Mouse (Mus musculus) embryo, embryonic 11.5 days (tissue): ENCODE measurements around the gene Pdk2.

ENCODE experiments used
- DNase-seq: peaks from one replicate; pipeline ENCODE4 v3.0.0-alpha.2; 2012; ENCODE audit warnings: low read depth, low spot score

Gene Pdk2

GRCm38 (mm10) chr11:95041139-95041609 is at the start of gene Pdk2:
Gene Pdk2, minus strand, starts transcription at chr11:95041354.
- peak; percentile 92 for DNase-seq

GRCm38 (mm10) chr11:95088857-95089779 is 48.0 kb upstream of the Pdk2 start:
- no peak for DNase-seq

- DNase-seq: no peak
These were observed 47.1 kb upstream of the Pdk2 start for GRCm38 (mm10) chr11:95088286-95088685.

GRCm38 (mm10) chr11:95087301-95088228 is 46.4 kb upstream of the Pdk2 start:
- no peak for DNase-seq

GRCm38 (mm10) chr11:95086229-95086628 is 45.1 kb upstream of the Pdk2 start:
- no peak for DNase-seq

- no peak for DNase-seq
These were observed 44.6 kb upstream of the Pdk2 start for GRCm38 (mm10) chr11:95085710-95086109.

- DNase-seq: no peak
These were observed 43.7 kb upstream of the Pdk2 start for GRCm38 (mm10) chr11:95084811-95085382.

GRCm38 (mm10) chr11:95084175-95084574 is 43.0 kb upstream of the Pdk2 start:
- DNase-seq: no peak

GRCm38 (mm10) chr11:95082896-95083295 is 41.7 kb upstream of the Pdk2 start:
- no peak for DNase-seq

- DNase-seq: no peak
These were observed 39.6 kb upstream of the Pdk2 start for GRCm38 (mm10) chr11:95080783-95081182.

- DNase-seq: no peak
These were observed 38.2 kb upstream of the Pdk2 start for GRCm38 (mm10) chr11:95079256-95079875.

- DNase-seq: no peak
These were observed 36.8 kb upstream of the Pdk2 start for GRCm38 (mm10) chr11:95077956-95078355.

GRCm38 (mm10) chr11:95076536-95077111 is 35.5 kb upstream of the Pdk2 start, which contains the start of gene Itga3:
Gene Itga3, minus strand, starts transcription at chr11:95076801.
- no peak for DNase-seq

GRCm38 (mm10) chr11:95076041-95076535 is 34.9 kb upstream of the Pdk2 start:
- no peak for DNase-seq

GRCm38 (mm10) chr11:95075197-95076040 is 34.3 kb upstream of the Pdk2 start:
- DNase-seq: no peak

- no peak for DNase-seq
These were observed 33.5 kb upstream of the Pdk2 start for GRCm38 (mm10) chr11:95074694-95075093.

GRCm38 (mm10) chr11:95073835-95074234 is 32.7 kb upstream of the Pdk2 start:
- DNase-seq: no peak

- DNase-seq: no peak
These were observed 31.6 kb upstream of the Pdk2 start for GRCm38 (mm10) chr11:95072804-95073203.

GRCm38 (mm10) chr11:95072136-95072535 is 31.0 kb upstream of the Pdk2 start:
- DNase-seq: no peak

GRCm38 (mm10) chr11:95071266-95071665 is 30.1 kb upstream of the Pdk2 start:
- DNase-seq: no peak
